Mouse (Mus musculus) liver, embryonic 14.5 days (tissue): ENCODE data around the gene Iqsec1.

ENCODE experiments used
- CTCF ChIP-seq: IDR thresholded peaks from 2 replicates; pipeline ENCODE4 v1.5.1; 2016; ENCODE audit warnings: antibody characterized with exemption, low read depth, control low read depth
- EP300 ChIP-seq: IDR thresholded peaks from 2 replicates; pipeline ENCODE4 v1.6.1; 2016; ENCODE audit warnings: antibody characterized with exemption, low read depth

GRCm38 (mm10) chr6:90701391-90701790 is 287.1 kb downstream of the Iqsec1 start:
- TF ChIP-seq CTCF (no peak), EP300 (no peak)
